Mouse (Mus musculus) retina, embryonic 14.5 days (tissue): Measurements from ENCODE around the gene Psme3.
A peak's percentile ranks its signal among the peaks of the same experiment; 100 is the strongest.

Source experiments
- DNase-seq: peaks from one replicate; pipeline ENCODE4 v3.0.0-alpha.2; 2015; ENCODE audit warnings: low spot score

The Psme3 gene

DNA sequence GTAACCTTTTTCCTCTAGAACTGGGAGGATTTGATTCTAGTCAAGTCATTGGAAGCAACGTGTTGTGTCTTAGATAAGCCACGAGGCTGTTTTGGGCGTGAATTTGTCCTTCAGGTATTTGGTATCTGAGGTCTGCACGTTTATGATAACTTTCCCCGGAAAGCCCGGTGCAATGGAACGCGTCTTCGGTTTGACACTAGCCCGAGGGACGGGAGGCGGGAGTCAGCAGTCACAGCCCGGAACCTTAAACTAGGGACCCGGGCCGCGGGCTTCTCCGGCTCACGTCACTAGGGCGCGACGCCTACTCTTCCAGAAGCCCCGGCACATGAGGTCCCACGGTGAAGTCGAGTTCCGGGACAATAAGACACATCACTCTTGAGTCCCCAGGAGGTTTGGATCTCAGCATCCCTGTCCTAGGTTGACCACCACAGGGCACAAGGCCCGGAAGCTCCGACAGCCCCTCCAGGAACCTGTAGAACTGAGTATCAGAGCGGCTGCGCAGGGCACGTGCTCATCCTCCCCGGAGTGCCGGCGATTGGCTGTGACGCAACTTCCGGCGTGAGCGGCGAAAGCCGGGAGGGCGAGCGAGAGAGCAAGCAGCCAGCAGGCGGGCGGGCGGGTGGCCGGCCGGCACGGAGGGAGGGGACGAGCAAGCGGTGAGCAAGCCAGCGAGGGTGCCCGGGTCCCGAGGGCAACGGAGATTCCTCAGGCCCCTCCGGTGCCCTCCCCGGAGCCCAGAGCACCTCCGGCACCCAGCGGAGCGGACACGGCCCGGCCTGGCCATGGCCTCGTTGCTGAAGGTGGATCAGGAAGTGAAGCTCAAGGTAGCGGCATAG lies at the start of gene Psme3:
Psme3 (plus strand) TSS at position 549 of the 836 bp plus-strand sequence.
- peak; percentile 91 for DNase-seq

DNA sequence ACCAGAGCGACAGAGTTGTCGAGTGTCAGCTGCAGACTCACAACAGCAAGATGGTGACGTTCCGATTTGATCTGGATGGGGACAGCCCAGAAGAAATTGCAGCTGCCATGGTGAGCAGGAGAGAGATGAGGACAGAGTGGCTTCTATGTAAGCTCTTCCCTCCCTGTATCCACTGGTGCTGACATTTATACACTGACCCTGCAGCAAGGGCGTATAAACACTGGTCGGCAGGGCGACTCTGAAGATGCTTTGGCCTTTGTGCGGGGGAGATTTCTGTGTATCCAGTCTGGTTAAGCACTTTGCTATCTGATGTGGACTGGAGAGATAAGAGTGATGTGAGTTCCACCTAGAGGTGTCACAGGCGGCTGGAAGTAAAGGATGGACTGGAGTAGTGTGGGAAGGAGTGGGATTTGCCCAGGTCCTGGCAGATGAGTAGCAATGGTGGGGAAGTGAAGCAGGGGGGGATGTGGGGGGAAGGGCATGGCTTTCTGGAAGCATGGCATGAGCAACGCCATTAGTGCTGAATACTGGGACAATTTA lies 46.4 kb upstream of the Psme3 start:
- DNase-seq, result peak; percentile 55

DNA sequence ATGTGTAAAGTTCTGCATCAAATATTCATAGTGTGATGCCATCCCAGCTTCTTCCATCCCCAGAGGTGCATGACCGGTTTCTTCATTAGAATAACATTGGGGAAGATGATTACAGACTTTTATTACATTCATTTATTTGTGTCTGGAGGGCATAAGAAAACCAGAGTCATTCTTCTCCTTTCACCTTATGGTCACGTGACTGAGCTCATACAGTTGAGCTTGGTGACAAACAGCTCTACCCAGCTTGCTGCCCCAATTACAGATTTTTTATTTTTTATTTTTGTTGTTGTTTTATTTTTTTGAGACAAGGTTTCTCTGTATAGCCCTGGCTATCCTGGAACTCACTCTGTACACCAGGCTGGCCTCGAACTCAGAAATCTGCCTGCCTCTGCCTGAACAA lies 43.6 kb upstream of the Psme3 start:
- no peak for DNase-seq

DNA sequence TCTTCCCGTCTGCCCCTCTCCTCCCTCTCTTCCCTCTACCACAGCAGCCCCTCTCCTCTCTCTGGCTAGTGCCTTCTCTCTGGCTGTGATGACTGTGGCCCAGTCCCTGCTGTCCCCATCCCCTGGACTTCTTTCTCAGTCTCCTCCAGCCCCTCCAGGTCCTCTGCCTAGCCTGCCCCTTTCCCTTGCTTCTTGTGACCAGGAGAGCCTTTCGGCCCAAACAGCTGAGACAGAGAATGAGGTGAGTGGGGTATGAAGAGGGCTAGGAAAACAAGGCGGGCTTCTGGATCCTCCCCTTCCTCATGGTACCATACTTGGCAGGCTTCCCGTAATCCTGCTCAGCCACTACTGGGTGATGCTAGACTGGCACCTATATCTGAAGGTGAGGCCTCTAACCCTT lies 40.7 kb upstream of the Psme3 start:
- no peak for DNase-seq

DNA sequence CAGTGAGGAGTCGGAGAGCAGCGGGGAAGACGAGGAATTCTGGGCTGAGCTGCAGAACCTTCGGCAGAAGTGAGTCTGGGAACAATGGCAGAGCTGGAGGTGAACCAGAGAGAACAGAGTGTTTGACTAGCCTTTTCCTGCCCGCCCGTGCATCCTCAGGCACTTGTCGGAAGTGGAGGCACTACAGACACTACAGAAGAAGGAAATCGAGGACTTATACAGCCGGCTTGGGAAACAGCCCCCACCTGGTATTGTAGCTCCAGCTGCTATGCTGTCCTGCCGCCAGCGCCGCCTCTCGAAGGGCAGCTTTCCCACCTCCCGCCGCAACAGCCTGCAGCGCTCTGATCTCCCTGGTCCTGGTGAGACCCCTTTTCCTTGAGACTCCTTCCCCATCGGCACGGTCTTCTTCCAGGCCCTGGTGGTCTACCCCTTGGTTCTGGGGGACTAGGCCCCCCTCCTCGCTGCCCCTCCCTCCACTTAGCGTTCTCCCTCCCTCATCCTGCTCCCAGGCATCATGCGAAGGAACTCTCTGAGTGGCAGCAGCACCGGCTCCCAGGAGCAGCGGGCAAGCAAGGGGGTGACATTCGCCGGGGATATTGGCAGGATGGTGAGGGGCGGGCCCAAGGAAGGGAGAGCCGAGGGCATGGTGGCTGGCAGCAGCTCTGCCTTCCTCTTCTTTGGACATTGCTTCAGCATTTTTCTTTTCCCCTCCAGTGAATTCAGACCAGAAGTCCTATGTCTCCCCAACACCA lies 39.5 kb upstream of the Psme3 start:
- DNase-seq, result no peak

DNA sequence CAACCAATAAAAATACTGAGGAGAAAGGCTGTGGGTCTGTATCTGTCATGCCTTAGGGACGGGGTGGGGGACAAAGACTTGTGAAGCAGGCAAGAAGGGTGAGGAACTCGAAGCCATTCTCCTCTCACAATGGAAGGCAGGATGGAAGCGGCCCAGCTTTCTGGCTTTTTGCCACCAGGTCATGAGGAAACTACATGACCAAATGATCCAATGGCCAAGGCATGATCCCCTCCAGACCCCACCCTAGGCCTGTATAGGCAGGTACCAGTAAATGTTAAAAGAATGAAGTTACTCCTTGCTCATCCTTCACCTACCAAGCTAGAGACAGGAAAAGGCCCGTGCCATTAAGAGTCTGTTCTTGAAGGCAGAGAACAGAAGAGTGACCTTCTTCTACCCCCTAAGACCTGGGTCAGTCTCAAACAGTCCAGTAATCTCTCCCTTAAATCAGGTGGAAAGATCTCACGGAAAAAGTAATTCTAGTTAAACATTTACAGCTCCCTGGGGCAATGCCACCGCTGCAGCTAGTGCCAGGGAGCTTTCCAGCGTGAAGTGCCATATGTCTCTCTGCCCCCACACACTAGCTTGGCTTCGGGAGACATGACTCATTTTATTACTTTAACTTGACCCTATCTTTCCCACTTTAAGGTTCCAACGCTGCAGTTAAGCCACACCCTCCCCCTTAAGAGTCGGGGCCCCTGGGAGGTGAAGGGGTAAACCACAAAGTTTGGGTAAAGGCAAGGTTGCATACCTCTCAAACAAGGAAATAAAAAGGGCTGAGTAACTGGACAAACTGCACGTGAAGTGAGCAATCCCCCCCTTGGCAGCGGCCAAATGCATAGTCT lies 38.4 kb upstream of the Psme3 start:
- no peak for DNase-seq

DNA sequence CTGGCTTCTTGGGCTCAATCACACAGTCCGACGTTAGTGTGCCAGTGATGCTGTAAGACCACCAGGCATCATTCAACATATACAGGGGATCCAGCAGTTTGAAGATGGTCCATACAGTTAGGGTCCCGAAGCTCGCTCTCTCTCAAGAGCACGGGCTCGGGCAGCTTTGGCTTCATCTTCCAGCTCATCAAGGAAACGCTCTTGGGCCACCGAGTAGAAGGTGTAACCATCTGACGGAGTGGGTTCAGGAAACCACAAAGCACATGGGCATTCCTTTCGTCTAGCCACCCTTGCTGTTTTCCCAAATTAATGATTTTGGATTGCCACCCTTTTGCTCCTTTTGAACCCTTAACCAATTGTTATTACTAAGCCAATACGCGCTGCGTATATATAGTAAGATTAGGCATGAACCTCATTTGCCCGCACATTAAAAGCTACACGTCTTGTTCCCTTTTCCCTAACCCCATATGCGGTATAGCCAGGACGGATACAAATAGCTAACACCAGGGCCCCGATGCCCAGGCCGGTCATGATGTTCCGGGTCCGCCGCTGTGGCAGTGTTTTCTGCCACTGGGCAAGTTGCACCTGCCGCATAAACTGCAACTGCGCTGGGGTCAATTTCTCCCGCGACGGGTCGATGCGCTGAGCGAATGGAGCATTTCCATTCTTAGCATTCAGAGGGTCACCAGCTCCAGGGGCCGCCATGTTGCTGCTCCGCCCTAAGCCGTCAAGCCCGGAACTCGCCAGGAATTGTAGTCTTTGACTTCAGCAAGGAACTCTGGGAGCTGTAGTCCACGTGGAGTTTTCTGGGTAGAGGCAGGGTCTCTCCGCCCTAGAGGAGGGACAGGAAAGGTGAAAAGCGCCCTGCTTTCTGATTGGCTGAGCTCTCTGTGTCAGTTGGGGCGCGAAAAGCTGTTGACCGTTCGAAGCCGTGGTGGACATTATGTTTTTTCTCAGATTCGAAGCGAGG lies 37.5 kb upstream of the Psme3 start, which contains the start of the genes Cntd1 and Coa3:
Cntd1 (plus strand) TSS at position 790 of the 970 bp plus-strand sequence.
Coa3 (minus strand) TSS at position 892 of the 970 bp plus-strand sequence.
- peak; percentile 93 for DNase-seq

DNA sequence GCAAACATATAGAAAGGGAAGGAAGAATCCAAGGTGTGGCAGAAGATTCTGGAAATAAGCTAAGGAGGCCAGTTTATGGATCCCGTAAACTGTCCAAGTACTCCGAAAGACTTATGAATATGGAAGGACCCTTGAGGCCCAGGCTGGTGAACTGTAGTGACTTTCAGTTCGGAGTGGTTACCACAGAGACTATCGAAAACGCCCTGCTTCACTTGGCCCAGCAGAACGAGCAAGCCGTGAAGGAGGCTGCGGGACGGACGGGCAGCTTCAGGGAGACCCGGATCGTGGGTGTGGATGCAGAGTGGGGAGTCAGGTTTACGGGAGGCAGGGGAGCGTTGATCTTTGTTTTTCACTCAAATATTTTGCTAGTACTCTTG lies 36.8 kb upstream of the Psme3 start:
- DNase-seq, result no peak

DNA sequence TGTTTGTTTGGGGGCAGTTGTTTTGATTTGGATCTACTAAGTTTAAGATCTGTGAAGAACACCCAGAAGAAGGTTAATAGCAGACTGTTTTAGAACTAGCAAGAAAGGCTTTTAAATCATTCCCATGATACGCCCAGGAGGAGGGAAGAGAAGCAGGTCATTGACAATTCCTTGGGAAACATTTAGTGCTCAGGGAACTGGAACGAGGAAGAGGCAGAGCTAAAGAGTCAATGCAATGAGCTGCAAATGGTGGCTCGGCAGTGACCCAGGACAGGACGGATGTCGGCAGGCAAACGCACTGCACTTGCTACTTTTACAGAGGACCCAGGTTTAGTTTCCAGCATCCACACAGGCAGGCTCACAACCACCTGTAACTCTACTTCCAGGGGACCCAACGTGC lies 35.2 kb upstream of the Psme3 start:
- no peak for DNase-seq

DNA sequence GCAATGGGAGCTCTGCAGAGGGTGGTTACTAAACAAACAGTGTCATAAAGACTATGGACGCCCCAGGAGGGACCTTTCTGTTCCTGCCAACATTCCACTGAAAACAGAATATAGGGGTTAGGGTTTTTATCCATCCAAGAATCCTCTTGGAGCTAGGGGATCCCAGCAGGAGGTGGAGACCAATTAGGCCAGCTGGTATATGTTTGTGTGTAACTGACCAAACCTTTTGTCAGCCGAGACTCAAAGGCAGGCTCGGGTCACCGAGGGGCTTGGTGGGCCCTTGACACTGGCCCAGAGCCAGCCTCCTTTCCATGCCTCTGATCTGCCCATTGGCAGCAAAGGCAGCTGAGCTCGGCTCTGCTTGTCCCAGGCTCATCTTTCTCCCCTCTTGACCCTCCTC lies 33.1 kb upstream of the Psme3 start:
- peak; percentile 58 for DNase-seq

DNA sequence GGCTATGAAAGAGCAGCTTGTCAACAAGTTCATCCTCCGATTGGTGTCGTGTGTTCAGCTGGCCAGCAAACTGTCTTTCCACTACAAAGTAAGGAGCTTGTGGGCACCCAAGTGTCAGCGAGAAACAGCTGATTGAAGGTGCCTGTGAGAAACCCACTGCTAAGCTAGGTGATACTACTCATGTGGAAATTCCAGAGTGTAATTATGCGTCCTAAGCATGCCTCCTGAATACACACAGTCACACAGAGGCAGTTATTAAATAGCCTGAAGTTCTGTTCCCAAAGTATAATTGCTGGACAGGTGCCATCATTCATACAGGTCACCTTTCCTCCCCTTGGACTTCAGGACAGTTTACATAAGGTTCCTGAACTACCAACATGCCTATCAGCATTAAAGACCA lies 32.2 kb upstream of the Psme3 start:
- DNase-seq, result no peak

DNA sequence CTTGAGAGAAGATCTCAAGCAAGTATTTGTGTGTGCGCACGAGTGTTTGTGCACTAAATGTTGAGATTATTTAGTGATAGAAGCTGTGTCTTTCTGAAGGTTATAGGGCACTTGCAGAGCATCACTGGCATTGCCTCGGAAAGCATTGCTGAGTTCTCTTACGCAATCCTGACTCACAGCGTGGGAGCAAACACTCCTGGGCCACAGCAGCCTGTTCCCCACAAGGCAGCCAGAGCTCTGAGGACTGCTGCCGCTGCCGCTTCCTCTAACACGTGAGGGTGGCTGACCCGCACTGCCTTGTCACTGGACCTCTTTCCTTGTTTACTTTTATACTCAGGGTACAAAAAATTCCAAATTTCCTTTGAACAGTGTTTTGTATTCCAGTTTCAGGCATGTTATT lies 28.7 kb upstream of the Psme3 start:
- DNase-seq, result no peak

DNA sequence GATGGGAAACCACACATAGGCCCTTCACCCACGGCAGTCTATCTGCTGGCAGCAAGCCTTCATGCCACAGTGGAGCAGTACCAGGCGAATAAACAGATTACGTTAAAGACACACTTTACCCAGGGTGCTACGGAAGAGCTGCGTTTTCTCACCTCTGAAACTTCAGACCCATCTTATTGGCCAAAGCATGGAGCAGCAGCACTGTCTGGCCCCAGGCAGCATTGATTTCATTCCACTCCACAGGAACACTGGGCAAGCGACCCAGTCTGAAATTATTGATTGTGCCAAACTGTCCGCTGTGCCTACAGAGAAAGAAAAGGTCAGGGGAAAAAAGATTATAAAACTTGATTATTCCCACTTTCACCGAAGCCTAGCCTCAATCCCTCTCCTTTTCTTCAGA lies 24.8 kb upstream of the Psme3 start:
- DNase-seq, result no peak

DNA sequence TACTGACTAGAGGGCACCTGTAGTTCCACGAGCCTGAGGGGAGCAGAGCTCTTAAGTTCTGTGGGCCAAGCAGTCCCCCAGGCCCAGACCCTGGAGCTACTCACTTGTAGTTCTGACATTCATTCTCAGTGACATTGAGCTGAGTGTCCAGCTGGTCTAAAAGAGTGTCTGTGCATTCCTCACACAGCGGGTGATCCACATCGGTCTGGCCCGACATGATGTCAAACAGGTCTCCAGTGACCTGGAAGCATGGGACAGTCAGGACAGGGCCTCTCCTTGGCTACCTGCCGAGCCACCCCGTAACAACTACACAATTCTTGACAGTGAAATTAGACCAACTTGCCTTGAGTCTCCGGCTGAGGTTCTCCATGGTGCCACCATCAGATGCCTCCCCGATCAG lies 20.8 kb upstream of the Psme3 start:
- DNase-seq, result peak; percentile 45

DNA sequence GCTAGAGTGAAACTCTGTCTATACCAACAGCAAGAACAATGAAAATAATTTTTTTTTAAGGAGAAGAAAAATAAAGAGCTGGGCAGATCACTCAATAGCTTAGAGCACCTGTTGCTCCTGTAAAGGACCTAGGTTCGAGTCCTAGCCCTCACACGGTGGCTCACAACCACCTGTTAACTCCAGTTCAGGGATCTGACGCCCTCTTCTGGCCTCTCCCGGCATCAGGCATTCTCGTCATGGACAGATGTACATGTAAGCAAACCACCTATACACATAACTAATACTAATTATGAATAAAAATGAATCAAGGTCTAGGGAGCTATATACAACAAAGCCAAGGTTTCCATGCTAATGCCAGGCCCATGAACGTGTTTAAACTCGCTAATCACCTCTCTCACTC lies 15.1 kb upstream of the Psme3 start:
- DNase-seq, result no peak

DNA sequence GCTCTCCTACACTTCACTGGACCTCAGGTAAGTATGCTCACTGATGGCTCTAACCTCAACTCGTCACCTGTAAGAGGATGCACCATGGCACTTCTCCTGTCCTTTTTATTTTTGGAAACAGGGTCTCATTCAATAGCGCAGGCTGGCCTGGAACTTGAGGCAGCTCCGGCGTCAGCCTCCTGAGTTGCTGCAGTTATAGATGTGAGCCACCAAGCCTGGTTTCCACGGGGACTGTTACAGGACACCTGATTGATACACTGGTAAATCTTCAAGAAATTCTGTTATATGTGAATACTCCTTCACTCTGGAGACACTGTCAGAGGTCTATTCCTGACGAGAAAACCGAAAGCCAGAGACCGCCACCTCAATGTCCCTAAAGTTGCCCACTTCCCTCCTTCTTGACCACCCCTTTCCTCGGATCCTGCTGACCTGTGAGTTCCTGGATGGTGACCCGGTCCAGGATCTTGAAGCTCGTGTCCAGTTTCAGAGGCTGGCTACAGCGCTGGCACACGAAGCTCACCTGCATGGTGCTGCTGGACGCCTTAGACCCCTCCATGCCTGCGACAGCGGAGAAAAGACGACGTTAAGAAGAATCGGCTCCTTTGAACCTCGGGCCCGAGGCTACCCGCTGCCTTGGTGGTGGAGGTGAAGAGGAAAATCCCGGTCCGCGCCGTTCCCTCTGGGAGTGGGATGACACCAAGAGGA lies 14.6 kb upstream of the Psme3 start:
- DNase-seq, result no peak

DNA sequence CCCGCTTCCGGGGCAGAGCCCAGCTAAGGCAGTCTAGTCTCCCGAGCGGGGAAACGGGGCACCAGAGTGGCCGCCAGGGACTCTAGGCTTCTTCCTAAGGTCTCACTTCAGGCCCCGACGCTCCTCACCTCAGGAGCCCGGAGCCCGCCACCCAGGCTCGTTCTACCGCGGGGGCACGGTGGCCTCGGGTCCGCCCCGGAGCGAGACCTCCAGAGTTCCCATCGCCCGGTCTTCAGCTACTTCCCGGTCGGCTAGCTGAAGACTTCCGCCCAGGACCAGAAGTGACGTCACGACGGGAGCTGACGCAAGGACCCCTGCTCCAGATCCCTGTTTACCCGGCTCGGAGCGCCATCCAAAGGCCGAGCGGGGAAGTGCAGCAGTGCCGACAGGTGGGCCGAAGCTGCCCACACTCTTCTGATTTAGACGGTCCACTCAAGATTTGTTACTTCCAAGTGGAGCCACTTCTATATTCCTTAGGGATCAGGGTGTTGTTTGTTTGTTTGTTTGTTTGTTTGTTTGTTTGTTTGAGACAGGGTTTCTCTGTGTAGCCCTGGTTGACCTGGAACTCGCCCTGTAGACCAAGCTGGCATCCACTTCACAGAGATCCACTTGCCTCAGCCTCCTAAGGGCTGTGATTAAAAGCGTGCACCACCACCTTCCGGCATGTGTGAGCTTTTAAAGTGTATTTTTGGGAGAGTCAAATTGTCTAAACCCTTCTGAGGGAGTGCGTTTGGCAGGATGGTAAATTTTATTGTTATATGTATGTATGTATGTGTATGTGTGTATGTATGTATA lies 13.8 kb upstream of the Psme3 start, which contains the start of gene Becn1:
Becn1 (minus strand) TSS at position 283 of the 795 bp plus-strand sequence.
- DNase-seq, result peak; percentile 98

DNA sequence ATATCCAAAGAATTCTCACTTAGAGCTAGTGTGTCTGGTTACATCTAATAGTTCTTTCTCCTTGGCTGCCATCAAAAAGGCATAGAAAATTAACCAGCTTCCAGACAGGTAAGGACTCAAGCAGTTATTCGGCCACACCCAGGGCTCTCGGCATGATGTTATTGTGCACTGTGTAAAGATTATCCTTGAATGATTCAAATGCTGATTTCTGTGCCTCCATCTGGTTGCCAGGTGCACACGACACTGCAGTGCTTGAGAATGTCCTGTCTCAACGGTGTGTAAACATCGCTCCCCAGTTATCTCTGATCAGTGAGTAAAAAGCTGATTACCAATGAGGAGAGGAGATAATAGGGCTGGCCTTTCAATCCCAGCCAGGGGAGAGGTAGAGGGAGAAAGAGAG lies 8.3 kb upstream of the Psme3 start:
- DNase-seq, result no peak

DNA sequence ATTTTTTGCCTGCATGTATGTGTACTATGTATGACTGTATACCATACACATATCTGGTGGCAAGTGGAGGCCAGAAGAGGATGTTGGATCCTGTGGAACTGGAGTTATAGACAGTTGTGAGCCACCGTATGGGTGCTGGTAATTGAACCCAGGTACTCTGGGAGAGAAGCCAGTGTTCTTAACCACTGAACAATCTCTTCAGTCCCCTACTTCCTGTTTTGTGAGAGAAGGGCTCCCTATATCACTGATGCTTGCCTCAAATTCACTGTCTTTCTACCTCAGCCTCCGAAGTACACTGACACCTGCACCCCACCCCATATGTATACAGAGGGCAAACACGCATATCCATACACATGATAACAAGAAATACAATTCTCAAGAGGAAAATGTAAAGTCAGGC lies 4.9 kb upstream of the Psme3 start:
- no peak for DNase-seq
